ENCODE assay signal across 22 mouse cellular contexts in genomic region chr8:61575096-61575653, GRCm38 (mm10).
A peak's percentile ranks its signal among the peaks of the same experiment; 100 is the strongest.
DNase-seq lines count a peak whose midpoint lies in the region; ATAC-seq lines count a peak whose summit lies in the region.
"Had no signal": no experiment of that assay in that cellular context is flagged by ENCODE, and none has a peak within 500 bp of the region (broad histone marks: within the 10 kb centered on the region; RNA-seq: fewer than 3 reads in every experiment).

No protein-coding gene starts in this region.

- no peak for DNase-seq in heart, postnatal 36 days
- DNase-seq in kidney, postnatal 36 days, result peak; percentile 42 to 51
- DNase-seq in adipocyte (ENCODE audit: low spot score), result peak; percentile 27
- DNase-seq in retina, postnatal 1 day, result peak; percentile 50
- DNase-seq in right cerebral cortex, postnatal 14 days, result no peak
- DNase-seq: adrenal gland, postnatal 10 days; cerebellum, adult 9-10 months; left cerebral cortex, postnatal 4 days; liver; lung, adult 18-20 months; right cerebral cortex, adult 18-20 months; spleen, adult 18-20 months; thymus, postnatal 25 days had no signal

- H3K4me3 ChIP-seq in heart, embryonic 13.5 days, result no peak overlapping the region
- H3K4me3 ChIP-seq in kidney, embryonic 15.5 days (replicated peaks), result no peak overlapping the region
- H3K4me3 ChIP-seq: forebrain, embryonic 10.5 days; heart, embryonic 12.5 days; hindbrain, embryonic 12.5 days had no signal

- ATAC-seq in heart, embryonic 13.5 days (ENCODE audit: extremely low read depth, insufficient number of reproducible peaks, low FRiP score, low TSS enrichment), result no peak
- no peak for ATAC-seq in kidney, embryonic 15.5 days (replicated peaks; ENCODE audit: low FRiP score)
- no peak for ATAC-seq in megakaryocyte-erythroid progenitor cell, adult 5-6 weeks (replicated peaks; ENCODE audit: low FRiP score, low TSS enrichment, poor library complexity, severe bottlenecking)

- H3K36me3 ChIP-seq in heart, embryonic 13.5 days, result peaks cover 22% of the 10 kb centered on the region; the same call in 1 of the 2 replicates
- no peaks in the 10 kb centered on the region for H3K36me3 ChIP-seq in kidney, embryonic 15.5 days
- H3K36me3 ChIP-seq: hindbrain, embryonic 12.5 days had no signal

- H3K4me2 ChIP-seq in heart, embryonic 13.5 days, result no peak overlapping the region
- no peak overlapping the region for H3K4me2 ChIP-seq in kidney, embryonic 15.5 days
- H3K4me2 ChIP-seq: heart, embryonic 12.5 days; hindbrain, embryonic 12.5 days; midbrain, embryonic 11.5 days had no signal

- H3K27ac ChIP-seq in heart, embryonic 13.5 days (replicated peaks), result peak overlapping the region; percentile 43; the same call in 1 of the 2 replicates
- no peak overlapping the region for H3K27ac ChIP-seq in kidney, embryonic 15.5 days
- H3K27ac ChIP-seq: forebrain, embryonic 10.5 days; hindbrain, embryonic 12.5 days; kidney, postnatal 0 days; macrophage had no signal

- WGBS in heart, embryonic 13.5 days, result 39% methylated on average over 4 of the region's 4 CpGs
- 41% methylated on average over 4 of the region's 4 CpGs for WGBS in kidney, embryonic 15.5 days

- no peak overlapping the region for H3K9ac ChIP-seq in heart, embryonic 13.5 days
- no peak overlapping the region for H3K9ac ChIP-seq in kidney, embryonic 15.5 days
- H3K9ac ChIP-seq: heart, embryonic 12.5 days; hindbrain, embryonic 12.5 days had no signal

- intact Hi-C loops in heart, postnatal 36 days (cut with DNase I), result loop anchor here (1.0 kb wide), 1 partner anchor 12 kb away; no protein-coding TSS in a partner anchor

- no peaks in the 10 kb centered on the region for H3K27me3 ChIP-seq in heart, embryonic 13.5 days (replicated peaks)
- H3K27me3 ChIP-seq in kidney, embryonic 15.5 days, result no peaks in the 10 kb centered on the region
- H3K27me3 ChIP-seq: heart, embryonic 12.5 days; hindbrain, embryonic 12.5 days had no signal

- peaks cover 77% of the 10 kb centered on the region for H3K4me1 ChIP-seq in heart, embryonic 13.5 days
- H3K4me1 ChIP-seq in kidney, embryonic 15.5 days, result peaks cover 10% of the 10 kb centered on the region; the same call in 1 of the 2 replicates
- H3K4me1 ChIP-seq: hindbrain, embryonic 12.5 days had no signal

- H3K9me3 ChIP-seq in heart, embryonic 13.5 days, result no peaks in the 10 kb centered on the region
- H3K9me3 ChIP-seq in kidney, embryonic 15.5 days (replicated peaks), result no peaks in the 10 kb centered on the region
- H3K9me3 ChIP-seq: forebrain, embryonic 10.5 days; heart, embryonic 12.5 days; hindbrain, embryonic 12.5 days had no signal

Comparison
In these comparisons a context has a peak if more than half of its experiments do, and no peak if none do; other contexts are left out.
1. DNase-seq: peak in kidney, postnatal 36 days (2 of 2), adipocyte (single experiment) and retina, postnatal 1 day (single experiment); none in heart, postnatal 36 days (0 of 2) and right cerebral cortex, postnatal 14 days (single experiment).